Mouse (Mus musculus) CD4-positive, CD25-positive, alpha-beta regulatory T cell (primary cell): ENCODE results near the gene Cdh4. TPM values are rescaled to one million over a fixed set of nuclear protein-coding genes. Genes with fewer than 3 reads are reported as not detected.

Experiments
- polyA plus RNA-seq: library from polyadenylated mRNA; unstranded; fragments of 100-300 nt; shearing (Covaris generic); gene quantifications from one replicate; pipeline ENCODE4 v1.2.1, GENCODE M21; 2017

Cdh4 gene
- polyA plus RNA-seq = not detected

DNA sequence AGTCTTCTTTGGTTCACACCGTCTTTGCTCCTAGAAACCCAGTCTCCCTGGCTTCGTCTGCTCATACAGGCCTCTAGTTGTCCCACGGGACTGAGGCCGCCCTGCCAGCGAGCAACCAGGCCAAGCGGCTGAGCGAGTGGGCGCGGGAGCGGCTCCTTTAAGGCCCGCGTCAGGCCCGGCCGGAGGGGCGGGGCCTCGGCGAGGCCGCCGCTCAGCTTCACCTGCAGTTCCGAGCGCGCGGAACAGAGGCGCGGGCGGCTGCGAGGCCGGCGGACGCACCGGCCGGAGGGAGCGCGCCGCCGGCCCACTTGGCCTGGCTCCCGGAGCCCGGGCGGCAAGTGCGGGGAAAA is at the start of gene Cdh4:
TSS of gene Cdh4 (plus strand) at position 241 of the 350 bp plus-strand sequence.

